Mouse (Mus musculus) erythroblast, embryonic 14.5 days (primary cell): Measurements from ENCODE around the gene Cebpg.

ENCODE experiments used
- GATA1 ChIP-seq: IDR thresholded peaks from 2 replicates; pipeline ENCODE4 v1.6.1; 2012; ENCODE audit warnings: low read length, inconsistent platforms, mixed read lengths
- TAL1 ChIP-seq: IDR thresholded peaks from 3 replicates; pipeline ENCODE4 v1.6.1; 2012; ENCODE audit warnings: low read length, inconsistent platforms, mixed read lengths

GRCm38 (mm10) chr7:35046091-35046490 is 10.3 kb downstream of the Cebpg start:
- TF ChIP-seq GATA1 (no peak), TAL1 (no peak)
